Mouse (Mus musculus): Measurements from ENCODE around the gene Lrig1.
"Not testable (repeated sequence)": the region's sequence is repeated elsewhere in the genome, so short reads cannot be mapped to it uniquely, and the experiment has no call there.

Lrig1 gene

DNA sequence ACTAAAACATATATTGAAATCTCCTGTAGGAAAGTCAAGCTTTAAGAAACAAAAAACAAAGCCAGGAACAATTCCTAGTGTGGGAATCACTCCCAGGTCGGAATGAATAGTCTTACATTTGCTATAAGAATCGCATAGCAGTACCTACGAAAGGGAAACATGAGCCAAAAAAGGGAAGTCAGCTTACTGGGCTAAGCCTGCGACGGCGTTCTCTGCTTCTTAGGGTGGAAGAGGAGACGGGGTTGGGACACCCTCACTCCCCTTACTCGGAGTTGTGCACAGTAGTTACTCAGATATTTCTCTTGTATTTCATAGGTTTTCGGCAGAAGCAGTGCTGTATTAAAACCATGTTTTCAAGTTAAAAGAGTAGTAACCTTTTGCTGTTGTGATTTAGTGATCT, 117.9 kb downstream of the Lrig1 start:
- no peaks in the 10 kb centered on the region for H3K9me3 ChIP-seq (ENCODE audit: low read length)
- no peaks in the 10 kb centered on the region for H3K4me1 ChIP-seq (replicated peaks; ENCODE audit: low read depth, low read length)
- TF ChIP-seq NANOG (IDR thresholded peaks at IDR 0.05; ENCODE audit: borderline replicate concordance, low read length): no peak
- TF ChIP-seq POU5F1 (IDR thresholded peaks at IDR 0.05; ENCODE audit: borderline replicate concordance, low read length): no peak
- no peak for TF ChIP-seq CTCF (conservative IDR thresholded peaks at IDR 0.05; ENCODE audit: low read length)
- no peak overlapping the region for H3K4me3 ChIP-seq (replicated peaks; ENCODE audit: low read length)
- H3K36me3 ChIP-seq (ENCODE audit: insufficient read depth, low read length): 0 out of 2 replicates have a peak, but pooled peaks cover 4% of the 10 kb centered on the region
- H3K27me3 ChIP-seq (ENCODE audit: insufficient read depth, low read length): no peaks in the 10 kb centered on the region

DNA sequence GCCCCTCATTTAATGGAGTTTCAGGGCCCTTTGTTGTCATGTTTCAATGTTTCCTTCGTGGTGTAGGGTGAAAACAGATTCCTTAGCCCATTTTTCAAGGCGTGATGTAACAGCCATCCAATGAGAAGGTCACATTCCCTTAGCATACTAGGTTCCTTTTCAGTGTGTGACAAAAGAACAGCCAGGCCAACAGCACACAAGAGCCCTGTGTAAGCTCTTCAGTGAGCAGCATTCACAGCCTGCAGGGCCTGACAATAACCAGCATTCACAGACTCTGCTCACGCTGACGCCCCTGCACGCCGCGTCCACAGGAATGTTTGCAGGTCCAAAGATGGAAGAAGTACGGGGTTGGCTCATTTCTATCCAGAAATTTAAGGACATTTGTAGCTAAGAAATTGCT, 122.0 kb downstream of the Lrig1 start:
- Histone ChIP-seq H3K4me1 (replicated peaks; ENCODE audit: low read depth, low read length) (no peaks in the 10 kb centered on the region), H3K36me3 (ENCODE audit: insufficient read depth, low read length) (peaks cover 12% of the 10 kb centered on the region), H3K9me3 (ENCODE audit: low read length) (no peaks in the 10 kb centered on the region), H3K4me3 (replicated peaks; ENCODE audit: low read length) (no peak overlapping the region), H3K27me3 (ENCODE audit: insufficient read depth, low read length) (no peaks in the 10 kb centered on the region)
- TF ChIP-seq NANOG (IDR thresholded peaks at IDR 0.05; ENCODE audit: borderline replicate concordance, low read length) (no peak), POU5F1 (IDR thresholded peaks at IDR 0.05; ENCODE audit: borderline replicate concordance, low read length) (no peak), CTCF (conservative IDR thresholded peaks at IDR 0.05; ENCODE audit: low read length) (no peak)

DNA sequence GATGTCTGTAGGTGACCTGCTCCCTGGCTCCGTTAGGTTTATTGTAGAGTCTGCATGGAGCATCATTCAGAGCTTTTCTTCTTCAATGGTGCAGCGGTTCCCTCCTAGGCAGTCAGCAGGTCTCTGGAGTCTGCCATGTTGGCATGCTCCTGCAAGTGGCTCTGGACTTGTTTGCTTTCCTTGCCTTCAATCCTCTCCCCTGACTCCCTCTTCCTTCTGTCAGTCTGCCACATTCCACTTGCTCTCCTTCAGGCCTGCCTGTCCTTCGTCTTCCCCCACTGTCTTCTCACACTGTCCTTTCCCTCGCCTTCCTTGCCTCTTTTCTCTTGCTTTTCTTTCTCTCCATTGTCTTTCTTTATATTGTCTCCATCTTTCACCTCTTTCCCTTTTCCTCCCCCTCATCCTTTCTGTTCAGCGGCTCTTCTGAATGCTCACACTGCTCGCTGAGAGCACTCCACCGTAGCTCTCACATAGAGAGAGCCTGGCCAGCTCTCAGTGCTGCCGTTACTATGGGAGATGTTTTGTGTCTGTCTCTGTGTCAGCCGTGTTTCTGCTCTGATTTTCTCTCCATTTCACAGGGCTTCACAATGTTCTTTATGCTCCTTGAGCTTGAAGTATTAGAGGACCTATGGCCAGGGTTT, 124.3 kb downstream of the Lrig1 start:
- H3K4me1 ChIP-seq (replicated peaks; ENCODE audit: low read depth, low read length): no peaks in the 10 kb centered on the region
- H3K4me3 ChIP-seq (replicated peaks; ENCODE audit: low read length): no peak overlapping the region
- TF ChIP-seq CTCF (conservative IDR thresholded peaks at IDR 0.05; ENCODE audit: low read length) (no peak), POU5F1 (IDR thresholded peaks at IDR 0.05; ENCODE audit: borderline replicate concordance, low read length) (no peak), NANOG (IDR thresholded peaks at IDR 0.05; ENCODE audit: borderline replicate concordance, low read length) (no peak)
- H3K36me3 ChIP-seq (ENCODE audit: insufficient read depth, low read length): peaks cover 12% of the 10 kb centered on the region
- no peaks in the 10 kb centered on the region for H3K9me3 ChIP-seq (ENCODE audit: low read length)
- H3K27me3 ChIP-seq (ENCODE audit: insufficient read depth, low read length): no peaks in the 10 kb centered on the region

DNA sequence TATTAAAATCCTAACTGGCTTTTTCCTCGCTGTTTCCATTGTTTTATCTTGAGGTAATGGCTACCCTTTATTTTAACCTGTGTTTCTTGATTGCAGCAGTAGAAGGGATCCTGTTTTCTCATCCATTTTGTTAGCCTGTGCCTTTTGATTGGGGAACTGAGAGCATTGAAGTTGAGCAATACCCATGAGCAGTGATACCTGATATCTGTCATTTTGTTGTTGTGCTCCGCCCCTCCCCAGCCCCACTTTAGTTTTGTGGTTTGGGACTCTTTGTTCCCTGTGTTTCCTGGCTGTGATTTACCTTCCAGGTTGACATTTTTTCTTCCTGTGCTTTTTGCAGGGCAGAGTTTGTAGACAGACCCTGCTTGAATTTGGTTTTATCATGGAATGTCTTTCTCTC, 131.9 kb downstream of the Lrig1 start:
- peaks cover 11% of the 10 kb centered on the region; the same call in 1 of the 2 replicates for H3K36me3 ChIP-seq (ENCODE audit: insufficient read depth, low read length)
- no peaks in the 10 kb centered on the region for H3K27me3 ChIP-seq (ENCODE audit: insufficient read depth, low read length)
- no peaks in the 10 kb centered on the region for H3K4me1 ChIP-seq (replicated peaks; ENCODE audit: low read depth, low read length)
- no peaks in the 10 kb centered on the region for H3K9me3 ChIP-seq (ENCODE audit: low read length)
- no peak for TF ChIP-seq POU5F1 (IDR thresholded peaks at IDR 0.05; ENCODE audit: borderline replicate concordance, low read length)
- no peak for TF ChIP-seq NANOG (IDR thresholded peaks at IDR 0.05; ENCODE audit: borderline replicate concordance, low read length)
- TF ChIP-seq CTCF (conservative IDR thresholded peaks at IDR 0.05; ENCODE audit: low read length): no peak
- H3K4me3 ChIP-seq (replicated peaks; ENCODE audit: low read length): no peak overlapping the region

DNA sequence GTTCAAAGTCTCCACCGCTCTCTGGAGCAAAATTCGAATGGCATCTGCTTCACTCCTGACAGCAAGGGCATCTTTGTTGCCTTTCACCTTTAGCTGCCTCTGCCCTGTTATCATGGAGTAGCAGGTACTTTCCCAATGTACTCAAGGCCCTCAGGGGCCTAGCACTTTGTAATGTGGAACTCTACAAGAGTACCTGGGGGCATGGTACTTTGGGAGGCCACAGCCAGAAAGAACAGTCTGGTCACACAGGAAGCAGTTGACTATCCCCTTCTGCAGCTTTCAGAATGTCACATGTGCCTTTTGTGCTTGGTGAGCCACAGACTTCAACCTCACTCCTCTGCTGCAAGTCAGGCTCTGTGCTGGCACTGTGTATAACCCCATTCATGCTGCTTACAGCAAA, 134.2 kb downstream of the Lrig1 start:
- Histone ChIP-seq H3K4me3 (replicated peaks; ENCODE audit: low read length) (no peak overlapping the region), H3K9me3 (ENCODE audit: low read length) (no peaks in the 10 kb centered on the region), H3K27me3 (ENCODE audit: insufficient read depth, low read length) (no peaks in the 10 kb centered on the region), H3K4me1 (replicated peaks; ENCODE audit: low read depth, low read length) (no peaks in the 10 kb centered on the region), H3K36me3 (ENCODE audit: insufficient read depth, low read length) (peaks cover 13% of the 10 kb centered on the region; the same call in 1 of the 2 replicates)
- TF ChIP-seq CTCF (conservative IDR thresholded peaks at IDR 0.05; ENCODE audit: low read length) (no peak), POU5F1 (IDR thresholded peaks at IDR 0.05; ENCODE audit: borderline replicate concordance, low read length) (no peak), NANOG (IDR thresholded peaks at IDR 0.05; ENCODE audit: borderline replicate concordance, low read length) (no peak)

GRCm38 (mm10) chr6:94563203-94563940, 136.6 kb downstream of the Lrig1 start:
- no peak for TF ChIP-seq NANOG (IDR thresholded peaks at IDR 0.05; ENCODE audit: borderline replicate concordance, low read length)
- TF ChIP-seq CTCF (conservative IDR thresholded peaks at IDR 0.05; ENCODE audit: low read length): peak; percentile 52
- H3K4me3 ChIP-seq (replicated peaks; ENCODE audit: low read length): no peak overlapping the region
- no peaks in the 10 kb centered on the region for H3K27me3 ChIP-seq (ENCODE audit: insufficient read depth, low read length)
- H3K9me3 ChIP-seq (ENCODE audit: low read length): no peaks in the 10 kb centered on the region
- H3K36me3 ChIP-seq (ENCODE audit: insufficient read depth, low read length): peaks cover 24% of the 10 kb centered on the region
- H3K4me1 ChIP-seq (replicated peaks; ENCODE audit: low read depth, low read length): no peaks in the 10 kb centered on the region

GRCm38 (mm10) chr6:94561346-94561745, 138.6 kb downstream of the Lrig1 start:
- no peak for TF ChIP-seq NANOG (IDR thresholded peaks at IDR 0.05; ENCODE audit: borderline replicate concordance, low read length)
- no peak overlapping the region for H3K4me3 ChIP-seq (replicated peaks; ENCODE audit: low read length)
- no peaks in the 10 kb centered on the region for H3K9me3 ChIP-seq (ENCODE audit: low read length)
- H3K36me3 ChIP-seq (ENCODE audit: insufficient read depth, low read length): peaks cover 24% of the 10 kb centered on the region
- no peaks in the 10 kb centered on the region for H3K4me1 ChIP-seq (replicated peaks; ENCODE audit: low read depth, low read length)
- no peaks in the 10 kb centered on the region for H3K27me3 ChIP-seq (ENCODE audit: insufficient read depth, low read length)

DNA sequence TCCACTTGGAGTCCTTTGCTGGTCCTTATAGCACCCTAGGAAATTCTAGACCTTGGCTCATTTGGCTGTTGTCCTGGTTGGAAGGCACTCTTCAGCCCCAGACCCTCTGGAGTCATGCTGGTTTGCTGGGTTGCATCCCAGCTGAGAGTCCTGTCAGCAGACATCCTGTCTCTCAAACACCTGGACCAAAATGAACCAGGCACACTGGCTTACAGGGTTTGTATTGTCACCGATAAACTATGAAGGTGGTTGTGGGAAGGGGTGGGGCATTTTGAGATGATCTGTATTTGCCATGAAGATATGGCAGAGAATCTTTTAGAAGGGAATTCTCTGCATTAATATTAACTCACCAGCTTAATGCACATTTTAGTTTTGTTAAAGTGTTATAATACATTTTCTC, 139.1 kb downstream of the Lrig1 start:
- no peak for TF ChIP-seq CTCF (conservative IDR thresholded peaks at IDR 0.05; ENCODE audit: low read length)
- TF ChIP-seq POU5F1 (IDR thresholded peaks at IDR 0.05; ENCODE audit: borderline replicate concordance, low read length): no peak
- no peak for TF ChIP-seq NANOG (IDR thresholded peaks at IDR 0.05; ENCODE audit: borderline replicate concordance, low read length)
- Histone ChIP-seq H3K4me1 (replicated peaks; ENCODE audit: low read depth, low read length) (no peaks in the 10 kb centered on the region), H3K9me3 (ENCODE audit: low read length) (no peaks in the 10 kb centered on the region), H3K36me3 (ENCODE audit: insufficient read depth, low read length) (peaks cover 22% of the 10 kb centered on the region), H3K4me3 (replicated peaks; ENCODE audit: low read length) (no peak overlapping the region), H3K27me3 (ENCODE audit: insufficient read depth, low read length) (no peaks in the 10 kb centered on the region)

- not testable (repeated sequence) for H3K4me1 ChIP-seq (replicated peaks; ENCODE audit: low read depth, low read length); H3K9me3 ChIP-seq (ENCODE audit: low read length); H3K4me3 ChIP-seq (replicated peaks; ENCODE audit: low read length); H3K27me3 ChIP-seq (ENCODE audit: insufficient read depth, low read length)
- H3K36me3 ChIP-seq (ENCODE audit: insufficient read depth, low read length): peaks cover 12% of the 10 kb centered on the region
Observed at GRCm38 (mm10) chr6:94558603-94559002, 141.4 kb downstream of the Lrig1 start.
